Mouse (Mus musculus) heart, postnatal 0 days (tissue): ENCODE measurements at regions not wholly inside any gene's neighbourhood (a gene's known extent, or its start where the extent isn't known, plus 50 kb on each side); places are given as distances from the start of the nearest gene placed in this dataset.

Experiments used
- CTCF ChIP-seq: IDR thresholded peaks from 2 replicates; pipeline ENCODE4 v1.5.1; 2016; ENCODE audit warnings: antibody characterized with exemption, control low read depth, low read depth
- EP300 ChIP-seq: IDR thresholded peaks from 2 replicates; pipeline ENCODE4 v1.6.1; 2016; ENCODE audit warnings: antibody characterized with exemption, low read depth

DNA sequence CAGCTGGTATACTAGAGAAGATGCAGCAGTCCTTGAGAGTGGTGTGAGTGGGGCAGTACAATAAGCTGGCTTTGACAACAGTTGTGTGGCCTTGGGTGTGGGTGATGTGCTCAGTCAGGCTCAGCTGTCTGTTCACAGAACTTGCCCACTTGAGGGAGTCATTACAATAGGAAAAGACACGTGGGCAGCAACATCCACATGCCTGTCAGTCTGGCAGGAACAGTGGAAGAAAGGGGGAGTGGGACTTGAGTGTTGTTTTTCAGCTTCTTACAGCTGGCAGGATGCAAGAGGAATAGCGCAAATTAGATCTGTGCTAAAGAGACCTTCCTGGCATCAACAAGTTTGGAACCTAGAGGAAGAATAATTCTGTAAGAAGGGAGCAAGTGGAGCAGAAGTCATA, 239.4 kb upstream of the Nmur2 start:
- TF ChIP-seq CTCF (0 out of 2 replicates have a peak, but pooled peaks have one; percentile 8), EP300 (no peak)
